Mouse (Mus musculus) heart, embryonic 16.5 days (tissue): ENCODE measurements around the gene Clec12a. TPM values are rescaled to one million over a fixed set of nuclear protein-coding genes. Genes with fewer than 3 reads are reported as not detected.

Experiments used
- ATAC-seq: fragments of 200-750 bp; cut with Nextera tagmentation; replicated peaks from 2 replicates; pipeline ENCODE4 v1.8.0; 2017; ENCODE audit warnings: moderate number of reproducible peaks; ENCODE audit not compliant: insufficient read depth, low FRiP score; ENCODE audit errors: extremely low read depth
- H3K27ac ChIP-seq: fragments of 300-500 bp; sonication (generic); 2 replicates; pipeline ENCODE4 v1.5.1; 2014; ENCODE audit warnings: mild to moderate bottlenecking, low read length, control low read depth, moderate library complexity
- H3K27me3 ChIP-seq: fragments of 300-500 bp; sonication (generic); 2 replicates; pipeline ENCODE4 v1.6.1; 2014; ENCODE audit warnings: low read length, mixed read lengths; ENCODE audit not compliant: control insufficient read depth, insufficient read depth
- H3K36me3 ChIP-seq: fragments of 300-500 bp; sonication (generic); 2 replicates; pipeline ENCODE4 v1.6.1; 2014; ENCODE audit not compliant: control insufficient read depth, insufficient read depth
- H3K4me1 ChIP-seq: fragments of 300-500 bp; sonication (generic); 2 replicates; pipeline ENCODE4 v1.6.1; 2014; ENCODE audit warnings: low read length, mixed read lengths; ENCODE audit not compliant: control insufficient read depth, insufficient read depth
- H3K4me2 ChIP-seq: fragments of 300-500 bp; sonication (generic); 2 replicates; pipeline ENCODE4 v1.6.1; 2014; ENCODE audit warnings: low read depth, mild to moderate bottlenecking, control low read depth, low read length
- H3K4me3 ChIP-seq: fragments of 300-500 bp; sonication (generic); 2 replicates; pipeline ENCODE4 v1.5.1; 2014; ENCODE audit warnings: mild to moderate bottlenecking, control low read depth, low read length
- H3K9ac ChIP-seq: fragments of 300-500 bp; sonication (generic); 2 replicates; pipeline ENCODE4 v1.6.1; 2014; ENCODE audit warnings: low read length, control low read depth
- H3K9me3 ChIP-seq: fragments of 300-500 bp; sonication (generic); replicated peaks from 2 replicates; pipeline ENCODE4 v1.6.1; 2016; ENCODE audit warnings: low read length; ENCODE audit not compliant: control insufficient read depth
- WGBS: fragments of 180-500 bp; shearing (Covaris S2); extraction: QIAGEN DNeasy Blood & Tissue Kit; methylation state at CpG from one replicate; pipeline ENCODE4 v1.1.7; 2014; 5-methylcytosine and 5-hydroxymethylcytosine counted together
- polyA plus RNA-seq: library from polyadenylated mRNA; unstranded; fragments of >200 nt; fragmentation: Nextera tagmentation; extraction: Ambion mirVana; gene quantifications from 2 replicates; pipeline ENCODE4 v1.2.1, GENCODE M21; 2015

Clec12a gene
- polyA plus RNA-seq, 1 experiment from 2014 or later, result 1.3 TPM

GRCm38 (mm10) chr6:129408562-129408961 lies 66.1 kb downstream of the Clec12a start, which contains the start of gene Clec9a:
Clec9a (plus strand) TSS chr6:129408862.
- Histone ChIP-seq H3K4me2 (no peak within 1 kb of the TSS), H3K4me1 (peaks cover 4% of the 10 kb centered on the region), H3K9me3 (no peaks in the 10 kb centered on the region), H3K4me3 (no peak within 1 kb of the TSS), H3K36me3 (no peaks in the 10 kb centered on the region), H3K9ac (no peak within 1 kb of the TSS), H3K27me3 (no peaks in the 10 kb centered on the region), H3K27ac (peak within 1 kb of the TSS; percentile 15; the same call in 1 of the 2 replicates)
- ATAC-seq, result no peak
- 82% methylated on average over 2 of the region's 2 CpGs for WGBS

GRCm38 (mm10) chr6:129414177-129414576 lies 71.7 kb downstream of the Clec12a start:
- 89% methylated on average over 1 of the region's 1 CpGs for WGBS

More at GRCm38 (mm10) chr6:129414177-129414576, 71.7 kb downstream of the Clec12a start:
- Histone ChIP-seq H3K4me1 (no peaks in the 10 kb centered on the region), H3K9ac (no peak overlapping the region), H3K4me2 (no peak overlapping the region), H3K9me3 (no peaks in the 10 kb centered on the region), H3K27ac (no peak overlapping the region), H3K27me3 (no peaks in the 10 kb centered on the region), H3K4me3 (no peak overlapping the region), H3K36me3 (no peaks in the 10 kb centered on the region)
- no peak for ATAC-seq

Other genes with a start within 250 kb of the Clec12a start
- 0.24 TPM in 1 of 2 replicates, not detected in the other for gene Clec2e, start 241.8 kb upstream of the Clec12a start, polyA plus RNA-seq
- 0.56 and 0.98 TPM in 2 replicates for gene Clec2d, start 162.1 kb upstream of the Clec12a start, polyA plus RNA-seq
- 0.31 and 0.53 TPM in 2 replicates for gene Cd69, start 67.3 kb upstream of the Clec12a start, polyA plus RNA-seq
- not detected in 2 replicates for gene 4922502D21Rik, start 10.9 kb upstream of the Clec12a start, polyA plus RNA-seq
- 0.12 and 0.21 TPM in 2 replicates for gene Clec12b, start 43.2 kb downstream of the Clec12a start, polyA plus RNA-seq
- gene Clec1b, start 54.6 kb downstream of the Clec12a start, polyA plus RNA-seq, result 3.9 and 4.7 TPM in 2 replicates
- 0.39 and 0.45 TPM in 2 replicates for gene Clec9a, start 66.2 kb downstream of the Clec12a start, polyA plus RNA-seq
- 6.2 and 8.6 TPM in 2 replicates for gene Clec1a, start 109.3 kb downstream of the Clec12a start, polyA plus RNA-seq
- 0.30 and 0.39 TPM in 2 replicates for gene Olr1, start 164.5 kb downstream of the Clec12a start, polyA plus RNA-seq
- gene Tmem52b, start 169.9 kb downstream of the Clec12a start, polyA plus RNA-seq, result 0.05 TPM in 1 of 2 replicates, not detected in the other
- 39.7 and 41.8 TPM in 2 replicates for gene Gabarapl1, start 190.5 kb downstream of the Clec12a start, polyA plus RNA-seq
- not detected in 2 replicates for gene Klre1, start 235.2 kb downstream of the Clec12a start, polyA plus RNA-seq
- gene Klrd1, start 249.1 kb downstream of the Clec12a start, polyA plus RNA-seq, result 1.0 and 2.6 TPM in 2 replicates